Mouse (Mus musculus) ES-E14 (cell line): Measurements from ENCODE around the gene Ncln. TPM values are rescaled to one million over a fixed set of nuclear protein-coding genes. Genes with fewer than 3 reads are reported as not detected.

Source experiments
- DNase-seq: peaks from one replicate; pipeline ENCODE4 v3.0.0-alpha.2; 2013; ENCODE audit warnings: low read depth, low spot score
- H3K27ac ChIP-seq: 2 replicates; pipeline ENCODE4 v1.5.1; 2012; ENCODE audit warnings: low read depth, mild to moderate bottlenecking, low read length, moderate library complexity, mixed read lengths; ENCODE audit not compliant: poor library complexity, insufficient read depth, severe bottlenecking
- H3K36me3 ChIP-seq: 2 replicates; pipeline ENCODE4 v1.6.1; 2012; ENCODE audit warnings: mild to moderate bottlenecking, low read length, moderate library complexity, mixed read lengths; ENCODE audit not compliant: control insufficient read depth, poor library complexity, insufficient read depth, severe bottlenecking
- H3K4me1 ChIP-seq, 2 experiments: fragments of 150-350 bp in 1 of 2; sonication (generic) in 1 of 2; 2 replicates each; pipeline ENCODE4 v1.6.1; 2012; ENCODE audit warnings: low read length in 2 of 2, mild to moderate bottlenecking in 1 of 2, mixed read lengths in 1 of 2; ENCODE audit not compliant: control insufficient read depth in 2 of 2, insufficient read depth in 2 of 2, poor library complexity in 1 of 2
- H3K4me3 ChIP-seq, 2 experiments: fragments of 150-350 bp in 1 of 2; sonication (generic) in 1 of 2; 2 replicates each; pipeline ENCODE4 v1.5.1; 2012; ENCODE audit warnings: low read length in 2 of 2, low read depth in 1 of 2, mild to moderate bottlenecking in 1 of 2, mixed read lengths in 1 of 2; ENCODE audit not compliant: insufficient read depth in 1 of 2, poor library complexity in 1 of 2, severe bottlenecking in 1 of 2
- H3K9ac ChIP-seq: 2 replicates; pipeline ENCODE4 v1.6.1; 2012; ENCODE audit warnings: low read depth, mild to moderate bottlenecking, low read length, mixed read lengths; ENCODE audit not compliant: poor library complexity, insufficient read depth, severe bottlenecking
- H3K9me3 ChIP-seq: fragments of 150-350 bp; sonication (generic); 2 replicates; pipeline ENCODE4 v1.6.1; 2012; ENCODE audit warnings: low read depth, mild to moderate bottlenecking, low read length; ENCODE audit not compliant: control insufficient read depth, insufficient read depth
- CHD2 ChIP-seq: IDR thresholded peaks from 2 replicates; pipeline ENCODE4 v1.6.1; 2014; ENCODE audit warnings: mild to moderate bottlenecking, low read depth, low read length, inconsistent platforms
- HCFC1 ChIP-seq: IDR thresholded peaks from 2 replicates; pipeline ENCODE4 v1.6.1; 2012; ENCODE audit warnings: low read length, inconsistent platforms, borderline replicate concordance; ENCODE audit not compliant: insufficient read depth
- MAFK ChIP-seq: IDR thresholded peaks from 2 replicates; pipeline ENCODE4 v1.6.1; 2014; ENCODE audit warnings: mild to moderate bottlenecking, low read depth, low read length, inconsistent platforms; ENCODE audit not compliant: insufficient read depth
- ZC3H11A ChIP-seq: IDR thresholded peaks from 2 replicates; pipeline ENCODE4 v1.6.1; 2012; ENCODE audit warnings: low read depth, mild to moderate bottlenecking, inconsistent platforms, low read length, borderline replicate concordance
- ZNF384 ChIP-seq: IDR thresholded peaks from 2 replicates; pipeline ENCODE4 v1.6.1; 2012; ENCODE audit warnings: low read depth, low read length, inconsistent platforms
- in situ Hi-C, 2 experiments: fragments of 600-800 bp; cut with MboI; formaldehyde crosslinking; loops; one replicate each; pipeline ENCODE4 v1.15.1; 2025; ENCODE audit warnings: low sequenced_read_pairs in 2 of 2, inconsistent platforms in 1 of 2; ENCODE audit not compliant: unreplicated experiment in 2 of 2
- total RNA-seq: library from RNA; depleted of rRNA; stranded (reverse); fragments of 300-350 nt; gene quantifications from 2 replicates; pipeline ENCODE4 v1.2.3, GENCODE M21; 2012

The Ncln gene
- total RNA-seq, 1 experiment: 254 TPM

DNA sequence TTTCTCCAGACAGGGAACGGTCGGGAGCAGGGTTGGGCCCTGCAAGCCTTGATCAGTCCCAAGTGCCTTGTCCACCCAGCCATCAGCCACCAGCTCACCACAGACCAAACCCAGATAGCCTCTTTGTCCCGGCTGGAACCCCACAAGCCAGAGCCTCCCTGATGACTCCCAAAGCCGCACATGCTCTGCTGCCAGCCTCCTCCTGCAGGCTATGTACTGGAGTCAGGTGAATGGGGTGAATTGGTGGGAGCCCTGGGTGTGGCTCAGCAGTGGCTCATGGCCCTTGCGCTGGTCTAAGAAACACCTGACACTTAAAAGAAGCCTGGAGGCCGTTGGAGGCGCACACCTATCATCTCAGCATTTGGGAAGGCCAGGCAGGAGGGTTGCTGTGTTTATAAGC, 33.3 kb downstream of the Ncln start:
- Histone ChIP-seq H3K4me1 (peaks cover 12 to 36% of the 10 kb centered on the region in 2 experiments), H3K27ac (no peak overlapping the region), H3K9ac (no peak overlapping the region), H3K4me3 (no peak overlapping the region), H3K9me3 (no peaks in the 10 kb centered on the region), H3K36me3 (no peaks in the 10 kb centered on the region; the same call in 1 of the 2 replicates)
- in situ Hi-C loops: no loop called here
- no peak for DNase-seq
- TF ChIP-seq CHD2: no peak

GRCm38 (mm10) chr10:81462415-81462804, 33.8 kb downstream of the Ncln start:
- H3K4me3 ChIP-seq: 0 out of 4 replicates have a peak overlapping the region, but pooled peaks of 1 of the 2 experiments have one; percentile 43
- in situ Hi-C loops: no loop called here
- H3K9ac ChIP-seq: no peak overlapping the region
- DNase-seq: no peak
- no peaks in the 10 kb centered on the region for H3K9me3 ChIP-seq
- H3K27ac ChIP-seq: no peak overlapping the region
- no peaks in the 10 kb centered on the region; the same call in 1 of the 2 replicates for H3K36me3 ChIP-seq
- TF ChIP-seq CHD2: no peak
- peaks cover 12 to 36% of the 10 kb centered on the region in 2 experiments for H3K4me1 ChIP-seq

- Histone ChIP-seq H3K27ac (no peak overlapping the region), H3K9me3 (no peaks in the 10 kb centered on the region), H3K4me1 (peaks cover 9 to 32% of the 10 kb centered on the region in 2 experiments), H3K36me3 (no peaks in the 10 kb centered on the region; the same call in 1 of the 2 replicates), H3K4me3 (0 out of 4 replicates have a peak overlapping the region, but pooled peaks of 1 of the 2 experiments have one; percentile 43), H3K9ac (no peak overlapping the region)
- TF ChIP-seq MAFK (no peak), ZC3H11A (no peak), HCFC1 (no peak), ZNF384 (no peak), CHD2 (no peak)
- DNase-seq: no peak
- in situ Hi-C loops: no loop called here
These were observed 34.3 kb downstream of the Ncln start for GRCm38 (mm10) chr10:81461673-81462414.

DNA sequence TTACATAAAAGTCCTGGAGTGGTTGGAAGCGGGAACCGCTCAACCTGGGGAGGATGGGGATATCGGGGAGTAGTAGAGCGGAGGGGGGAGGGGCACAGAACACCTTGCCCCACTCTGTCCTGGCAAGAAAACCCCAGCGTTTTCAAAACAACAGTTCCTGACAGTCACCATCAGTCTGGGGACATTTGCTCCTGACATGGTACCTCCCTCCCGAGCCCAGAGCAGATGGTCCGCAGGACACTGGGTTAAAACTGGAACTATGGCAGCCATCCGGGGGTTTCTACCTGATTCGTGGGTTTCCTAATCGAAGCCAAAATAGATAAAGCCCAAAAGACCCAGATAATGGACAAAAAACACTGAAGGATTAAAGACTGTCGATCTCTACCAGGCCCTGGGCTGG, 35.2 kb downstream of the Ncln start:
- Histone ChIP-seq H3K27ac (no peak overlapping the region), H3K4me1 (peaks cover 8 to 29% of the 10 kb centered on the region in 2 experiments), H3K4me3 (no peak overlapping the region), H3K36me3 (no peaks in the 10 kb centered on the region), H3K9ac (no peak overlapping the region), H3K9me3 (no peaks in the 10 kb centered on the region)
- TF ChIP-seq HCFC1 (no peak), ZC3H11A (no peak), CHD2 (no peak), MAFK (no peak), ZNF384 (no peak)
- in situ Hi-C loops: no loop called here
- DNase-seq: no peak

GRCm38 (mm10) chr10:81460471-81460870, 35.7 kb downstream of the Ncln start:
- TF ChIP-seq HCFC1 (no peak), ZC3H11A (no peak), CHD2 (no peak), ZNF384 (no peak), MAFK (no peak)
- peaks cover 4 to 24% of the 10 kb centered on the region in 2 experiments; a peak in 3 of 4 replicates for H3K4me1 ChIP-seq
- H3K9me3 ChIP-seq: no peaks in the 10 kb centered on the region
- no peaks in the 10 kb centered on the region for H3K36me3 ChIP-seq
- in situ Hi-C loops: no loop called here
- H3K4me3 ChIP-seq: no peak overlapping the region
- DNase-seq: no peak
- H3K27ac ChIP-seq: no peak overlapping the region
- no peak overlapping the region for H3K9ac ChIP-seq
